Mouse (Mus musculus) CH12.LX (cell line): ENCODE measurements around the gene Dio3. TPM values are rescaled to one million over a fixed set of nuclear protein-coding genes. Genes with fewer than 3 reads are reported as not detected.

Source experiments
- DNase-seq: peaks from one replicate; pipeline ENCODE4 v3.0.0-alpha.2; 2013; ENCODE audit errors: extremely low read depth
- H3K27ac ChIP-seq: 2 replicates; pipeline ENCODE4 v1.5.1; 2012; ENCODE audit warnings: low read depth, mild to moderate bottlenecking, control low read depth, moderate library complexity; ENCODE audit not compliant: insufficient read depth
- H3K27me3 ChIP-seq: replicated peaks from 2 replicates; pipeline ENCODE3; 2012; ENCODE audit warnings: inconsistent platforms
- H3K36me3 ChIP-seq, 2 experiments: replicated peaks in 1 of 2; 2 replicates each; pipeline versions ENCODE3 to v1.6.1; 2012; ENCODE audit warnings: inconsistent platforms in 1 of 2, low read length in 1 of 2, mild to moderate bottlenecking in 1 of 2, mixed read lengths in 1 of 2, moderate library complexity in 1 of 2; ENCODE audit not compliant: control insufficient read depth in 1 of 2, insufficient read depth in 1 of 2
- H3K4me1 ChIP-seq, 2 experiments: 2 replicates each; pipeline ENCODE4 v1.6.1; 2012; ENCODE audit warnings: inconsistent platforms in 1 of 2, moderate library complexity in 1 of 2; ENCODE audit not compliant: insufficient read depth in 2 of 2, control insufficient read depth in 1 of 2
- H3K4me2 ChIP-seq: 2 replicates; pipeline ENCODE4 v1.6.1; 2012; ENCODE audit warnings: low read depth, mild to moderate bottlenecking, control low read depth; ENCODE audit not compliant: poor library complexity, insufficient read depth, severe bottlenecking
- H3K4me3 ChIP-seq, 3 experiments: fragments of 150-350 bp in 1 of 3; sonication (generic) in 1 of 3; replicated peaks in 1 of 3; 2 replicates each; pipeline versions ENCODE3 to v1.5.1; 2011 to 2012; ENCODE audit warnings: low read depth in 2 of 3, low read length in 2 of 3, mild to moderate bottlenecking in 2 of 3, moderate library complexity in 2 of 3, control low read depth in 1 of 3, improper control_type of control experiment in 1 of 3, inconsistent platforms in 1 of 3, mixed read lengths in 1 of 3; ENCODE audit not compliant: poor library complexity in 1 of 3
- H3K79me2 ChIP-seq: replicated peaks from 2 replicates; pipeline ENCODE4 v1.6.1; 2012; ENCODE audit warnings: mild to moderate bottlenecking, moderate library complexity; ENCODE audit not compliant: control insufficient read depth, poor library complexity, insufficient read depth, severe bottlenecking; ENCODE audit errors: extremely low read depth
- H3K9ac ChIP-seq: 2 replicates; pipeline ENCODE4 v1.6.1; 2012; ENCODE audit warnings: low read depth, mild to moderate bottlenecking, control low read depth, moderate library complexity; ENCODE audit not compliant: insufficient read depth
- H3K9me3 ChIP-seq: replicated peaks from 2 replicates; pipeline ENCODE3; 2012; ENCODE audit warnings: low read length, inconsistent platforms, mixed read lengths
- GABPA ChIP-seq: IDR thresholded peaks from 2 replicates; pipeline ENCODE4 v1.6.1; 2012; ENCODE audit warnings: low read depth, low read length, improper control_type of control experiment, inconsistent platforms; ENCODE audit not compliant: insufficient replicate concordance
- HCFC1 ChIP-seq: IDR thresholded peaks from 2 replicates; pipeline ENCODE4 v1.6.1; 2012; ENCODE audit warnings: low read depth, mild to moderate bottlenecking, inconsistent platforms, low read length, improper control_type of control experiment
- IRF4 ChIP-seq: IDR thresholded peaks from 2 replicates; pipeline ENCODE4 v1.6.1; 2014; ENCODE audit warnings: low read depth, mild to moderate bottlenecking, inconsistent platforms, low read length, improper control_type of control experiment
- KAT2A ChIP-seq: IDR thresholded peaks from 2 replicates; pipeline ENCODE4 v1.6.1; 2012; ENCODE audit warnings: low read length, improper control_type of control experiment, inconsistent platforms; ENCODE audit not compliant: insufficient replicate concordance
- MAX ChIP-seq: IDR thresholded peaks from 2 replicates; pipeline ENCODE4 v1.6.1; 2011; ENCODE audit warnings: low read length, improper control_type of control experiment
- MAZ ChIP-seq: IDR thresholded peaks from 2 replicates; pipeline ENCODE4 v1.6.1; 2012; ENCODE audit warnings: low read depth, mild to moderate bottlenecking, inconsistent platforms, low read length, improper control_type of control experiment, moderate library complexity
- MXI1 ChIP-seq: IDR thresholded peaks from 2 replicates; pipeline ENCODE4 v1.6.1; 2011; ENCODE audit warnings: mild to moderate bottlenecking, low read depth, low read length, improper control_type of control experiment
- NELFE ChIP-seq: IDR thresholded peaks from 2 replicates; pipeline ENCODE4 v1.6.1; 2011; ENCODE audit warnings: low read depth, low read length, improper control_type of control experiment
- PAX5 ChIP-seq: IDR thresholded peaks from 2 replicates; pipeline ENCODE4 v1.6.1; 2012; ENCODE audit warnings: low read length, inconsistent platforms, mixed read lengths
- POLR2A ChIP-seq: IDR thresholded peaks from 2 replicates; pipeline ENCODE4 v1.6.1; 2011; ENCODE audit warnings: low read depth, mild to moderate bottlenecking, improper control_type of control experiment, low read length
- POLR2AphosphoS2 ChIP-seq: IDR thresholded peaks from 2 replicates; pipeline ENCODE4 v1.6.1; 2011; ENCODE audit warnings: low read depth, low read length, improper control_type of control experiment
- ZC3H11A ChIP-seq: IDR thresholded peaks from 2 replicates; pipeline ENCODE4 v1.6.1; 2012; ENCODE audit warnings: low read depth, mild to moderate bottlenecking, inconsistent platforms, low read length, improper control_type of control experiment
- ZKSCAN1 ChIP-seq: IDR thresholded peaks from 2 replicates; pipeline ENCODE4 v1.6.1; 2012; ENCODE audit warnings: low read depth, inconsistent platforms, low read length, improper control_type of control experiment, borderline replicate concordance
- ZNF384 ChIP-seq: IDR thresholded peaks from 2 replicates; pipeline ENCODE4 v1.6.1; 2012; ENCODE audit warnings: low read depth, low read length, improper control_type of control experiment, inconsistent platforms
- dilution Hi-C: fragments of 300-500 bp; cut with MboI; formaldehyde crosslinking; loops from 2 replicates; pipeline ENCODE4 v1.14.3; 2020; ENCODE audit warnings: low sequenced_read_pairs; ENCODE audit not compliant: extremely low pct_unique_long_range_greater_than_20kb, extremely low pct_ligation_motif_present
- in situ Hi-C: fragments of 300-500 bp; cut with MboI; formaldehyde crosslinking; loops from 3 replicates; pipeline ENCODE4 v1.14.3; 2019; ENCODE audit warnings: low sequenced_read_pairs, low pct_ligation_motif_present, low pct_unique_long_range_greater_than_20kb, mixed read lengths
- polyA plus RNA-seq: library from polyadenylated mRNA; unstranded; fragments of >175 nt; gene quantifications from 2 replicates; pipeline ENCODE4 v1.2.1, GENCODE M21; 2012; ENCODE audit warnings: low read depth; ENCODE audit not compliant: insufficient read length
- total RNA-seq, 2 experiments: library from RNA; depleted of rRNA; stranded (reverse); fragments of 300-350 nt in 1 of 2; fragments of >200 nt in 1 of 2; gene quantifications; 2 replicates each; pipeline ENCODE4 v1.2.3; 2012 to 2014

Dio3 gene
- total and polyA plus RNA-seq, 3 experiments: not detected

DNA sequence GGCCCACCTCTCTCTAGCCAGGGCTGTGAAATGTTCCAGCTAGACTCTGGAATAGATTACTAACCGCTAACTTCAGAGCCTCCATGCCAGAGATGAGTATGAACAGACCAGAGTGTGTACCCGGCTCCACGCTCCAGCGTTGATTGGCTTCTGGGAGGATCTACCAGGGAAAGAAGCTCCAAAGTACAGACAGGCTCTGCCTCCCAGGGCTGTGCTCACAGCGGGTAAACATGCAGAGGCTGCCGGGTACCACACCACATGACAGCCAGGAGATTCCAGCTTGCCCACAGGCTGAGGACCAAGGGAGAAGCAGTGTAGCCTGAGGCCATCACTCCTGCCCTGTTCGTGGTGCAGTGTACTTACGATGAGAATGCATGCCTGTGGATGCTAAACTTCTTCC lies 48.1 kb upstream of the Dio3 start:
- in situ Hi-C loops: no loop called here
- H3K79me2 ChIP-seq: no peaks in the 10 kb centered on the region
- dilution Hi-C loops: no loop called here
- H3K9me3 ChIP-seq: peaks cover 85% of the 10 kb centered on the region
- no peak overlapping the region for H3K4me2 ChIP-seq
- no peak for DNase-seq
- no peak overlapping the region for H3K9ac ChIP-seq
- TF ChIP-seq POLR2AphosphoS2 (no peak), MAX (no peak), MAZ (no peak), ZKSCAN1 (no peak), NELFE (no peak), GABPA (no peak), PAX5 (no peak), KAT2A (no peak), POLR2A (no peak), HCFC1 (no peak), IRF4 (no peak), MXI1 (no peak), ZNF384 (no peak)
- H3K36me3 ChIP-seq: no peaks in the 10 kb centered on the region
- H3K4me1 ChIP-seq: no peaks in the 10 kb centered on the region
- no peak overlapping the region for H3K4me3 ChIP-seq
- H3K27me3 ChIP-seq: peaks cover 10% of the 10 kb centered on the region
- H3K27ac ChIP-seq: no peak overlapping the region

DNA sequence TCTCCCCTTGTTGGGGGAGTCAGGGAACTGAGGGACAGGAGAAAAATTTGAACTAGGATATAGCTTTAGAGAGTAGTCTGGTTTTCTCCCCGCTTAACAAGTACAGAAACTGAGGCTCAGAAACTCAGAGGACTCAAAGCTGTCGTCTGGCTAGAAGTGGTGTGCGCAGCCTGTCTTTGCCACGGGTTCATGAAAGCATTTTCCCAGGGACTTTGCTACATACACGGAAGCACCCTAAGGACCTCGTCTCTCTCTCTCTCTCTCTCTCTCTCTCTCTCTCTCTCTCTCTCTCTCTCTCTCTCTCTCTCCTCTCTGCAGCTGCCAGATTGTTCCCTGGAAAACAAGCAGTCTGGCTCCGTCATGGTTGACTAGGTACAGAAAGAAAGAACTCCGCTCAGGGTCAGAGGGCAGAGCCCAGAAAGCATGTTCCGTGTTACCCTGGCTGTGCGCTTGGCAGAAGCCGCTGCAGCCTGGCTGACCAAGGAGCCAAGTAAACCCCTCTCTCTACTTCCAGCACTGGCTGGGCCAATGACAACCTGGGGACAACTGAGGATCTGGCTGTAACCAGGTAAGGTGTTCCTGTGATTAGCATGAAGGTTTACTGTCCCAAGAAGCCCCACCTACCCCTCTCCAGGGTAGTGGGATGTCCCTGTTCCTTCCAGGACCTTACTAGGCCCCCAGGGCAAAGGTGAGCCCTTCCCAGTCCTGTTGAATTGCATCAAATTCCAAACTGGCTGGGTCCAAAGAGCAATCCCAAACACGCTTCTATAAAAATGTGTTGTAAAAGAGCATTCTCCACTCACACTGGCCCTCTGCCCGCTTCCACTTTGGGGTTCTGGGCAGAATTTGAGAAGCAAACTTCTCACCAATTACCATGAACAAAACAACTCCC lies 46.9 kb upstream of the Dio3 start:
- dilution Hi-C loops: no loop called here
- Histone ChIP-seq H3K79me2 (no peaks in the 10 kb centered on the region), H3K4me1 (no peaks in the 10 kb centered on the region), H3K4me2 (no peak overlapping the region), H3K4me3 (no peak overlapping the region), H3K27me3 (peaks cover 10% of the 10 kb centered on the region), H3K9me3 (peaks cover 85% of the 10 kb centered on the region), H3K36me3 (no peaks in the 10 kb centered on the region), H3K27ac (no peak overlapping the region), H3K9ac (no peak overlapping the region)
- DNase-seq: no peak
- in situ Hi-C loops: no loop called here
- TF ChIP-seq ZC3H11A: no peak
- TF ChIP-seq MAX: no peak
